Mouse (Mus musculus): ENCODE data around the gene Epo. TPM values are rescaled to one million over a fixed set of nuclear protein-coding genes. Genes with fewer than 3 reads are reported as not detected.

The Epo gene
- polyA plus RNA-seq, 1 experiment = not detected

DNA sequence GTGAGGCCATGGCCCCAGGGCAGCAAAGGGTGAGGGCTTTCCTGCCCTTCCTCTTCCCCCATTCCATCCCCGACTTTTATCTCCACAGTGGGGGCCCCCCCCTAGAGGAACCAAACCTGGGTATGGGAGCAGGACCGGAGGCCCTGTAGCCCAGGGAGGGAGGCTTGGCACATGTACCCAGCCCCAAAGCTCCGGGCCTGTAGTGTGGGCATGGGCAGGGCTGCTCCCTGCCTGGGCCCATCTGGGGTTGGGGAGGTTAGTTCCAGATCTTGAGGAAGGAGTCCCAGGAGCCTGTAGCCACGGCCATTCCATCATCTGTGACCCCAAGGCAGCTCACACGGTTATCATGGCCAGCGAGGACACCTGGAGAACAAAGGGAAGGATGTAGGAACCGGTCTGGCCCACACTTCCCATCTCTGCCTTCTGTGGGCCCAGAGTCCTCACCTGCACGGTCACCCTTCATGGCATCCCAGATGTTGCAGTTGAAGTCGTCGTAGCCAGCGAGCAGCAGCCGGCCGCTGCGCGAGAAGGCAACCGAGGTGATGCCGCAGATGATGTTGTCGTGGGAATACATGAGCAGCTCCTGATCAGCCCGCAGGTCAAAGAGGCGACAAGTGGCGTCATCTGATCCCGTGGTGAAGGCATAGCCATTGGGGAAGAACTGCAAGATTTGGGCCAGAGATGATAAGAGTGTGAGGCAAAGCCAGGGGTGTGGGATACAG is 4.6 kb downstream of the Epo start:
- TF ChIP-seq CTCF (IDR thresholded peaks at IDR 0.05; ENCODE audit: extremely low read depth, insufficient read depth, insufficient read length, insufficient replicate concordance) = no peak
- TF ChIP-seq POLR2A (IDR thresholded peaks at IDR 0.05; ENCODE audit: low read depth, low read length) = no peak
- no peak overlapping the region for H3K4me3 ChIP-seq (ENCODE audit: extremely low read depth, insufficient read depth, insufficient read length)
- no peak for DNase-seq (ENCODE audit: low read depth in 1 of 2, low spot score in 2 of 2)
- H3K27ac ChIP-seq (ENCODE audit: insufficient read depth, low read length) = no peak overlapping the region
- peaks cover 4% of the 10 kb centered on the region; the same call in 1 of the 2 replicates for H3K4me1 ChIP-seq (ENCODE audit: control insufficient read depth, insufficient read depth, insufficient read length)
- WGBS = 85% methylated on average over 22 of the region's 22 CpGs
- H3K27me3 ChIP-seq (ENCODE audit: control insufficient read depth, insufficient read depth, low read length) = no peaks in the 10 kb centered on the region
- peaks cover 61% of the 10 kb centered on the region for H3K36me3 ChIP-seq (ENCODE audit: control insufficient read depth, insufficient read depth, low read length)

DNA sequence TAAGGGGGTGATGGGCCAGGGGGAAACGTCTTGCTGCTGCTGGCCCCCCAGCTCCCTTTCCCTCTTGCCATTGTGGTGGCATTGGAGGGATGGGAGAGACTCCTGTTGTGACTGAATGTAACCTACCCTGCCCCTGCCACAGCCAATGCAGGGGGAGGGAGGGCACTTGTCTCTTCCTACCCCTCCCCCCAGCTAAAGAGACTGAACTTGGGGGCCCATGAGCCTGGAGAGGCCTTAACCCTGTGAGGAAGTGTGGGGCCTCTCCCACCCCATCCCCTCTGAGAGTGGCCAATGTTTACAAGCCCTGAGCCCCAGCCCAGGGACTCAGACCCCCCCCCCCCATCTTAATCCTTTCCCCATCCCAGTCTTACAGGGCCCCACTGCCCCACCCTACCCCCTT is 5.6 kb downstream of the Epo start:
- TF ChIP-seq POLR2A (IDR thresholded peaks at IDR 0.05; ENCODE audit: low read depth, low read length) (no peak), CTCF (IDR thresholded peaks at IDR 0.05; ENCODE audit: extremely low read depth, insufficient read depth, insufficient read length, insufficient replicate concordance) (no peak)
- Histone ChIP-seq H3K36me3 (ENCODE audit: control insufficient read depth, insufficient read depth, low read length) (peaks cover 71% of the 10 kb centered on the region), H3K4me1 (ENCODE audit: control insufficient read depth, insufficient read depth, insufficient read length) (peaks cover 4% of the 10 kb centered on the region; the same call in 1 of the 2 replicates), H3K27ac (ENCODE audit: insufficient read depth, low read length) (no peak overlapping the region), H3K27me3 (ENCODE audit: control insufficient read depth, insufficient read depth, low read length) (no peaks in the 10 kb centered on the region), H3K4me3 (ENCODE audit: extremely low read depth, insufficient read depth, insufficient read length) (no peak overlapping the region)
- no peak for DNase-seq (ENCODE audit: low read depth in 1 of 2, low spot score in 2 of 2)
- 89% methylated on average over 1 of the region's 1 CpGs for WGBS

DNA sequence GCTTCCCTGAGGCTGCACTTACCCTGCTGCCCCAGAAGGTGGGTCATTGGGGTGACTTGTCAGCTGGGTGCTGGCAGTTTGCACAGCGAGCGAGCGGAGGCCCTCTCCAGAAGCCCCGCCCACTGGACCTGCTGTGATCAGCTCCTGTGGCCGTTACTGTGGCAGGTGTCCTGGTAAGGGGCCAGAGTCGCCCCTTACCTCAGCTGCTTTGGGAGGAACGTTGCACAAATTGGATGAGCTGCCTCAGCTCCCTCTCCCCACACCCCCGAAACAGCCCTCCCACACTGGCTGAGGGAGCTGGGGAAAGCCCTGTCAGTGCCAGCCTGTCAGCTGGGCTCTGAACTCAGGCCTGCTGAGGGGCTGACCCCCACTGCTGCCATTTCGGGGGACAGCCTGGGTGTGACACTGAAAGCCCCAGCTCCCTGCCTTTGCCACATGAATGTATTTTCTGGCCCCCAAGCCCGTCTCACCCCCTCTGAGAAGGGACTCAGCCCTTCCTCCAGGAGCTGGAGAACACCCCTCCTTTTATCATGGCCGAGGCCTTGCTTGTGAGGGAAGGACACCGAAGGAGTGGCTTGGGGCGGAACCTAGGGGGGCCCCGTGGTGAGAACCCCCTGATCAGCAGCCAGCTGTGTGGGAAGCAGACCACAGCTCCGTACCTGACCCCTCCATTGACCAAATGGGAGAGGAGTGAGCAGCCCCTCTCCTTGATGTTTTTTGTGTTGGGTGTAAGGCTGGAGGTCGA is 6.7 kb downstream of the Epo start:
- H3K4me1 ChIP-seq (ENCODE audit: control insufficient read depth, insufficient read depth, insufficient read length) = peaks cover 4% of the 10 kb centered on the region; the same call in 1 of the 2 replicates
- H3K27me3 ChIP-seq (ENCODE audit: control insufficient read depth, insufficient read depth, low read length) = no peaks in the 10 kb centered on the region
- TF ChIP-seq POLR2A (IDR thresholded peaks at IDR 0.05; ENCODE audit: low read depth, low read length) (no peak), CTCF (IDR thresholded peaks at IDR 0.05; ENCODE audit: extremely low read depth, insufficient read depth, insufficient read length, insufficient replicate concordance) (no peak)
- 50% methylated on average over 16 of the region's 16 CpGs for WGBS
- 0 out of 2 replicates have a peak overlapping the region, but pooled peaks have one; percentile 24 for H3K27ac ChIP-seq (ENCODE audit: insufficient read depth, low read length)
- H3K36me3 ChIP-seq (ENCODE audit: control insufficient read depth, insufficient read depth, low read length) = peaks cover 80% of the 10 kb centered on the region
- no peak for DNase-seq (ENCODE audit: low read depth in 1 of 2, low spot score in 2 of 2)
- H3K4me3 ChIP-seq (ENCODE audit: extremely low read depth, insufficient read depth, insufficient read length) = no peak overlapping the region

DNA sequence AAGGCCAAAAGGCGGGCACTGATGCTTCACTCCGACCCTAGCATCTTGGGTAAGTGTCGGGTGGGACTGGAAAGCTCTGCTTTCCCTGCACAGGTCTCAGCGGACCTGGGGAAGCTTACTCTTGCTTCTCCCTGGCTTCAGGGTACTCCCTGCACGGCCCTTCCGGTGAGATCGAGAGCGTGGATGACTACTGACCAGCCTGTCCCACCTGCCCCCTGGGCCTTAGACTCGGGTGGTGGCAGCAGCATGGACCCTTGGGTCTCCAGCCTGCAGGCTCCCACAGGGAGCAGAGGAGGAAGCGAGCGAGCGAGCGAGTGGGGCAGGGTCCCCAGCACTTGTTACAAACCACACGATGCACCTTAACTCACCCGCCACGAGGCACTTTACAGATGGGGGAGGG is 7.5 kb downstream of the Epo start:
- 84% methylated on average over 16 of the region's 16 CpGs for WGBS
- no peak for TF ChIP-seq POLR2A (IDR thresholded peaks at IDR 0.05; ENCODE audit: low read depth, low read length)
- no peak for TF ChIP-seq CTCF (IDR thresholded peaks at IDR 0.05; ENCODE audit: extremely low read depth, insufficient read depth, insufficient read length, insufficient replicate concordance)
- H3K4me3 ChIP-seq (ENCODE audit: extremely low read depth, insufficient read depth, insufficient read length) = no peak overlapping the region
- H3K27me3 ChIP-seq (ENCODE audit: control insufficient read depth, insufficient read depth, low read length) = no peaks in the 10 kb centered on the region
- no peak overlapping the region for H3K27ac ChIP-seq (ENCODE audit: insufficient read depth, low read length)
- peaks cover 4% of the 10 kb centered on the region; the same call in 1 of the 2 replicates for H3K4me1 ChIP-seq (ENCODE audit: control insufficient read depth, insufficient read depth, insufficient read length)
- DNase-seq (ENCODE audit: low read depth in 1 of 2, low spot score in 2 of 2) = no peak
- H3K36me3 ChIP-seq (ENCODE audit: control insufficient read depth, insufficient read depth, low read length) = peaks cover 88% of the 10 kb centered on the region

DNA sequence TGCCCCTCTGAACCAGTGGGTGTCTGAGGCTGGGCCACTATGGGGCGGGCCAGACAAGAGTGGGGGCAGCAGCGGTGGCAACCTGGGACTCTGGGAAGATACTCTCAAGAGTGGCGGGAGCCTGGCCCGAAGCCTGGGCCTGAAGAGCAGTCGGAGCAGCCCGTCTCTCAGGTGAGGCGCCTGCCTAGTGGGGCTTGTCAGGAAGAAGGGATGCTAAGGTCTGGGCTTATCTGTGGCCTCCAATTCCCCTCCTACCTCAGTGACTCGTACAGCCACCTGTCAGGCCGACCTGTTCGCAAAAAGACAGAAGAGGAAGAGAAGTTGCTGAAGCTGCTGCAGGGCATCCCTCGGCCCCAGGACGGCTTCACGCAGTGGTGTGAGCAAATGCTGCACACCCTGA is 8.4 kb downstream of the Epo start:
- H3K27me3 ChIP-seq (ENCODE audit: control insufficient read depth, insufficient read depth, low read length) = no peaks in the 10 kb centered on the region
- no peak for TF ChIP-seq CTCF (IDR thresholded peaks at IDR 0.05; ENCODE audit: extremely low read depth, insufficient read depth, insufficient read length, insufficient replicate concordance)
- no peak for TF ChIP-seq POLR2A (IDR thresholded peaks at IDR 0.05; ENCODE audit: low read depth, low read length)
- no peak for DNase-seq (ENCODE audit: low read depth in 1 of 2, low spot score in 2 of 2)
- H3K27ac ChIP-seq (ENCODE audit: insufficient read depth, low read length) = no peak overlapping the region
- peaks cover 93% of the 10 kb centered on the region for H3K36me3 ChIP-seq (ENCODE audit: control insufficient read depth, insufficient read depth, low read length)
- H3K4me3 ChIP-seq (ENCODE audit: extremely low read depth, insufficient read depth, insufficient read length) = no peak overlapping the region
- WGBS = 87% methylated on average over 13 of the region's 13 CpGs
- H3K4me1 ChIP-seq (ENCODE audit: control insufficient read depth, insufficient read depth, insufficient read length) = no peaks in the 10 kb centered on the region

DNA sequence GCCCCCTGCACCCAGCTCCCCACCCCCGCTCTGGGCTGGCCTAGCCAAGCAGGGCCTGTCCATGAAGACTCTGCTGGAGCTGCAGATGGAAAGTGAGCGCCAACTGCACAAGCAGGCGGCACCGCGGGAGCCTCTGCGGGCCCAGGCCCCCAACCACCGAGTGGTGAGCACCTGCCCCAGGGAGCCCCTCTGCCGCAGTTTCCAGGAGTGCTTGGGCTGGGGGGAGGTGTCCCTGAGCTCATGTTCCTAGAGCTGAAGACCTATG is 8.9 kb downstream of the Epo start:
- Histone ChIP-seq H3K27me3 (ENCODE audit: control insufficient read depth, insufficient read depth, low read length) (no peaks in the 10 kb centered on the region), H3K27ac (ENCODE audit: insufficient read depth, low read length) (no peak overlapping the region), H3K4me1 (ENCODE audit: control insufficient read depth, insufficient read depth, insufficient read length) (no peaks in the 10 kb centered on the region), H3K36me3 (ENCODE audit: control insufficient read depth, insufficient read depth, low read length) (peaks cover 93% of the 10 kb centered on the region), H3K4me3 (ENCODE audit: extremely low read depth, insufficient read depth, insufficient read length) (no peak overlapping the region)
- DNase-seq (ENCODE audit: low read depth in 1 of 2, low spot score in 2 of 2) = no peak
- WGBS = 90% methylated on average over 8 of the region's 8 CpGs
- TF ChIP-seq CTCF (IDR thresholded peaks at IDR 0.05; ENCODE audit: extremely low read depth, insufficient read depth, insufficient read length, insufficient replicate concordance) (no peak), POLR2A (IDR thresholded peaks at IDR 0.05; ENCODE audit: low read depth, low read length) (no peak)

Data from spleen, adult 2 months (tissue).